Mouse (Mus musculus) left cerebral cortex, postnatal 14 days (tissue): ENCODE results near the gene Gm20547. TPM values are rescaled to one million over a fixed set of nuclear protein-coding genes. Genes with fewer than 3 reads are reported as not detected.

Experiments
- DNase-seq, 2 experiments: peaks; one replicate each; pipeline ENCODE4 v3.0.0; 2021 to 2022; ENCODE audit warnings: low spot score in 2 of 2, mixed read lengths in 1 of 2
- intact Hi-C: fragments of 180-260 bp; cut with DNase I; formaldehyde crosslinking; loops from one replicate; pipeline ENCODE4 v1.15.1; 2025
- total RNA-seq, 2 experiments: library from RNA; stranded (reverse); gene quantifications; 2 replicates each; pipeline ENCODE4 v1.2.3; 2021

Gene Gm20547
- total RNA-seq, 2 experiments from 2014 or later: 0.26 TPM; not detected in 1

DNA sequence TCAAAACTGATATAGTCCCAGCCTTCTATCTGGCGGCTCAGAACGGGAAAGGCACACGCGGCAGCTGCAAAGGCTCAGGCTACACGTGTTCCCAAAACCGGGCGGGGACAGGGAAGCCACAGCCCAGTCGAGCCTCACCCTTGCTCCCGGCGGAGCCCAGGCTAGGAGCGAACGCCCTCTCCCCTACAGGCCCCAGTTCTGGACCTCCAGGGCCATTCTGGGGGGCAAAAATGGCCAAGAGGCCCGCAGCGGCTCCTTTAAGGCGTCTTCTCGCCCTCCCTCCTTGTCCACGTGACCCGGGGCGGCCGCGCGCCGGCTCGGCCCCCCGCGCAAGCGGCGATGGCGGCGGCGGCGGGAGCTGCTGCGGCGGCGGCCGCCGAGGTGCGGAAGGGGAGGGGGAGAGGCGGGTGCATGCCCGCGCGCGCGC, 16.3 kb upstream of the Gm20547 start, which contains the start of the genes C2 and Ehmt2:
Gene C2 (minus strand): TSS at position 106 of the 427 bp plus-strand sequence.
Gene Ehmt2 (plus strand): TSS at position 310 of the 427 bp plus-strand sequence.
- peak; percentile 78 to 82 for DNase-seq
- intact Hi-C loops: loop anchor here (5.0 kb wide), 1 partner anchor 41 kb away; no protein-coding TSS in a partner anchor

- DNase-seq: peak; percentile 66 to 83
- intact Hi-C loops: loop anchor here (5.0 kb wide), 1 partner anchor 40 kb away; no protein-coding TSS in a partner anchor
Measured at GRCm38 (mm10) chr17:34897373-34898159, 15.7 kb upstream of the Gm20547 start.

GRCm38 (mm10) chr17:34896366-34896765, 14.5 kb upstream of the Gm20547 start:
- intact Hi-C loops: loop anchor here (5.0 kb wide), 1 partner anchor 39 kb away; no protein-coding TSS in a partner anchor

DNA sequence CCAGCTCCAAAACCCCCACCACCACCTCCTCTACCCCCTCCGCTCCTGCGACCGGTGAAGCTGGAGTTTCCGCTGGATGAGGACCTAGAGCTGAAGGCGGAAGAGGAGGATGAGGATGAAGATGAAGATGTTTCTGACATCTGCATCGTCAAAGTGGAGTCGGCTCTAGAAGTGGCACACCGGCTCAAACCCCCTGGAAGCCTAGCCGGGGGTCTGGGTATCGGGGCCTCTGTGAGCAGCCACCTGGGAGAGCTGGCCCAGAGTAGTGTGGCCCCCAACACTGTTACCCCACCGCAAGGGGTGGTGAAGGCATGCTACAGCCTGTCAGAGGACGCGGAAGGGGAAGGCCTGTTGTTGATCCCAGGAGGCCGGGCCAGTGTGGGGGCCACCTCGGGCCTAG, 13.9 kb upstream of the Gm20547 start:
- DNase-seq: no peak
- intact Hi-C loops: loop anchor here (5.0 kb wide), 1 partner anchor 38 kb away; no protein-coding TSS in a partner anchor

More at GRCm38 (mm10) chr17:34896366-34896765, 14.5 kb upstream of the Gm20547 start:
- DNase-seq: no peak

- intact Hi-C loops: loop anchor here (5.0 kb wide), 1 partner anchor 38 kb away; no protein-coding TSS in a partner anchor
- peak in 1 of 2 experiments; percentile 51 for DNase-seq
Measured at GRCm38 (mm10) chr17:34894801-34895530, 13.1 kb upstream of the Gm20547 start.

- peak; percentile 93 to 94 for DNase-seq
- intact Hi-C loops: no loop called here
Measured at GRCm38 (mm10) chr17:34894074-34894597, 12.3 kb upstream of the Gm20547 start.

DNA sequence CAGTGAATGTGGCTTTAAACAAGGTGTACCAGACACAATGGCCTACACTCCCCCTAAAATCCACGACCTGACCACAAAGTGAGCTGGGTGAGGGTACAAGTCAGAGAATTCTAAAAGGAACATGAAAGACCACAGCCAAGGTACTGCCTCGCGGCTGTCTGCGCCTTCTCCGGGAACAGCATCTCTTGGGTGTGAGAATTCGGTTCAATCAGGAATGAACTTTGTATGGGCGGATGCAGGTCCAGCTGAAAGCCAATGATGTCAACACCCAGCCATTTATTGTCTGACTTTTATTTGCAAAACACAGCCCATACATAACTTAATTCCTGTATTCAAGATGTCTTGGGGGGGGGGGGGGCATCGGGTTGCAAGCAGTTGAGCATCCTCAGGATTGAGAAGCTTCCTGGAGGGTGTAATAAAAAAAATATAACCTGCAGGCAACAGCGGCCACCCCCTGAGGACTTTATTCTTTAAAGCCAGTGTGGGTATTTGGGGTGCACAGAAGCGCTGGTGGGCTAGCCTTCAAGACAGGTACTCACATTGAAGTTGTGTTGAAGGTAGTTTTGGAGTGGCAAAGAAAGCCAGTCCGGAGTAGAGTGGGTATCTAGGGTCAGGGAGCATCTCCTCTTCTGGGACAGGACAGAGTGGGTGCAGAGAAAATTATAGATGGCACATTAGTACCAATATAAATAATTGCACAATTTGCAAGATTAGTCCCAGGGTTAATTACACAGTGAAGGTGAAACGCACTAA, 11.4 kb upstream of the Gm20547 start:
- DNase-seq: no peak
- intact Hi-C loops: no loop called here

- intact Hi-C loops: no loop called here
Measured at GRCm38 (mm10) chr17:34891377-34891776, 9.5 kb upstream of the Gm20547 start.

GRCm38 (mm10) chr17:34890074-34890743, 8.4 kb upstream of the Gm20547 start:
- intact Hi-C loops: no loop called here
- no peak for DNase-seq

More at GRCm38 (mm10) chr17:34891377-34891776, 9.5 kb upstream of the Gm20547 start:
- DNase-seq: no peak

- no peak for DNase-seq
- intact Hi-C loops: loop anchor here (5.0 kb wide), 1 partner anchor 216 kb away; the partner anchor contains the start of gene Tnxb
Measured at GRCm38 (mm10) chr17:34887942-34888341, 6.1 kb upstream of the Gm20547 start.

DNA sequence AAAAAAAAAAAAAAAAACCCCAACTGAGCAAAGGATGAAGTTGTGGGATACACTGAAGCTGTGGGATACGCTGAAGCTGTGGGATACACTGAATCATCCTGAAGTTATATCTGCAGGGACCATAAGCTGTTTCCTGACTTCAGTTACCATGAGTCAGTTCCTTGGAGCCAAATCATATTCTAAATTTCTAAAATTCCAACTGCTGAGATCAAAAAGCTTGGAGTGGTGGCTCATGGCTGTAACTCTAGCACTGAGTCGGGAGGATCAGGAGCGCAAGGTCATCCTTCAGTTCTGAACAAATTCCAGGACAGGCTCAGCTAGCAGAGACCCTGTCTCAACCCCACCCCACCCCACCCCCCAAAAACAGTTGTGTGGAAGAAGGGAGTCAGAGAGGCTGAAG, 3.8 kb upstream of the Gm20547 start:
- intact Hi-C loops: loop anchor here (5.0 kb wide), 1 partner anchor 213 kb away; the partner anchor contains the start of gene Tnxb
- DNase-seq: no peak

- intact Hi-C loops: loop anchor here (5.0 kb wide), 1 partner anchor 212 kb away; the partner anchor contains the start of gene Tnxb
- DNase-seq: no peak
Measured at GRCm38 (mm10) chr17:34884704-34885103, 2.9 kb upstream of the Gm20547 start.

DNA sequence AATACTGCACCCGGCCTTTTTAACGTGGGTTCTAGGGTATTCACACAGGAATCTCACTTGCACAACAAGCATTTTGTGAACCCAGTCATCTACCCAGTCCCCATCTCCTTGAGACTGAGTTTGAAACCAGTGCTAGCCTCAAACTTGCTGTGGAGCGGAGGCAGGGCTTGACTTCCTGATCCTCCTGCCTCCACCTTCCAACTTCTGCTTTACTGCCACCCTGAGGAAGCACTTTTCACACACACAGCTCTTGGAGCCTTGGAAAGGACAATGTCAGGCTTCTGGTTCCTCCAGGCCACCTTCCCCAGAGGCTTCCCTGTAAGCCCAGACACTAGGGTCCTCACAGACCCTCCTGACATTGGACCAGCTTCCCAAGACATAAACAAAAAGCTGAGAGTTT, 1.5 kb upstream of the Gm20547 start:
- DNase-seq: no peak
- intact Hi-C loops: no loop called here

DNA sequence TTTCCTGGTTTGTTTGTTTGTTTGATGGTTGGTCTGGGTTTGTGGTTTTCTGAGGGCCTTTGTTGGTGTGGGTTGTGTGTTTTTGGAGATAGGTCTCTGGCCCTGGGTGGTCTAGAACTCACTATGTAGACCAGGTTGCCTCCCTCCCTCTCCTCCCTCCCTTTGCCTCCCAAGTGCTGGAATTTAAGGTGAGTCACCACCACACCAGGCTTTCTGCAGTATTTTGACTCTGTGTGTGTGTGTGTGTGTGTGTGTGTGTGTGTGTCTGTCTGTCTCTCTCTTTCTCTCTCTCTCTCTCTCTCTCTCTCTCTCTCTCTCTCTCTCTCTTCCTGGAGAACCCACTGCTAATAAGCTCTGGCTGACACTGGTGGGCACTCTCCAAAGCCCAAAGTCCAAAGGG, 676 bp downstream of the Gm20547 start:
- intact Hi-C loops: no loop called here
- DNase-seq: no peak

DNA sequence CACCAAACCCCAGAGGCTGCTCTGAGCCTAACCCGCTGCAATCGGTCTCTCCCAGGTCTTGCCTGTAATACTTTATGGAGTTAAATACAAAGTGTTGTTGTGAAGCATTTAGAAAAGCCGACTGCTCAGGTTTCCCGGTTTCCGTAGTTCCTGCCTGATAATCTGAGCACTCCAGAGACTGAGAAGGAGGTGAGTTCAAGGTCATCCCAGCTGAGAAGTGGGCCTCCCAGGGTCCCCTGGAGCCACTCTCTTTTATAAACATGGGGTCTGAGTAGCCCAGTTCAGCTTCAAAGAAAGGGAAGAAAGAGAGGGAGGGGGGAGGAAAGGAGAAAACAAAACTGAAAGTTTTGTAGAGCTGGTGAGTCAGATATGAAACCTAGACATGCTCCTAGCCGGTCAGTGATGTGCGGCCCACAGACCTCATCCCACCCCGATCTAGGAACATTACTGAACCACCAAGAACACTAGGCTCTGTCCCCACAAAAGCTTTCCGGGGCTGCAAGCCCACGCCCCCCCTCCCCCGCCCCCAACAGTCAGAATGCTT, 2.4 kb downstream of the Gm20547 start, which contains the start of gene Zbtb12:
Gene Zbtb12 (plus strand): TSS at position 148 of the 544 bp plus-strand sequence.
- intact Hi-C loops: no loop called here
- no peak for DNase-seq

DNA sequence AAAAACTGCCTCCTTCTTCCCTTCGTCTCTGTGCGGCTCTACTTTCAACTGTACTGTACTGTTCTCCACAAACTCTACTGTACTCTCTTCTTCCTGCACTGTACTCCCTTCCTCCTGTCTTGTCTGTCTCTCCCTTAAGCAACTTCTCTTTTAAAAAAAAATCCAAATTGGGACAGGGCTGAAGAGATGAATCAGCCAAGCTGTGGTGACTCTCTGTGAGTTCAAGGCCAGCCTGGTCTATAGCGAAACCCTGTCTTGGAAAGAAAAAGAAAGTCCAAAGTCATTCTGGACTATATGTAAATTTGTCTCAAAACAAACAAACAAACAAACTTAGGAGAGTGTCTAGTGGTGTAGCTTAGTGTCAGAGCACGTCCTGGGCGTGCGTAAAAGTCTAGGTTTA, 7.5 kb downstream of the Gm20547 start:
- intact Hi-C loops: no loop called here
- DNase-seq: no peak

GRCm38 (mm10) chr17:34865981-34866380, 15.9 kb downstream of the Gm20547 start:
- DNase-seq: no peak
- intact Hi-C loops: no loop called here
